Mouse (Mus musculus) ZHBTc4 (cell line): ENCODE measurements at regions not wholly inside any gene's neighbourhood (a gene's known extent, or its start where the extent isn't known, plus 50 kb on each side); places are given as distances from the start of the nearest gene placed in this dataset.

Source experiments
- DNase-seq: peaks from one replicate; pipeline ENCODE4 v3.0.0-alpha.2; 2011; ENCODE audit warnings: low read depth, low spot score

DNA sequence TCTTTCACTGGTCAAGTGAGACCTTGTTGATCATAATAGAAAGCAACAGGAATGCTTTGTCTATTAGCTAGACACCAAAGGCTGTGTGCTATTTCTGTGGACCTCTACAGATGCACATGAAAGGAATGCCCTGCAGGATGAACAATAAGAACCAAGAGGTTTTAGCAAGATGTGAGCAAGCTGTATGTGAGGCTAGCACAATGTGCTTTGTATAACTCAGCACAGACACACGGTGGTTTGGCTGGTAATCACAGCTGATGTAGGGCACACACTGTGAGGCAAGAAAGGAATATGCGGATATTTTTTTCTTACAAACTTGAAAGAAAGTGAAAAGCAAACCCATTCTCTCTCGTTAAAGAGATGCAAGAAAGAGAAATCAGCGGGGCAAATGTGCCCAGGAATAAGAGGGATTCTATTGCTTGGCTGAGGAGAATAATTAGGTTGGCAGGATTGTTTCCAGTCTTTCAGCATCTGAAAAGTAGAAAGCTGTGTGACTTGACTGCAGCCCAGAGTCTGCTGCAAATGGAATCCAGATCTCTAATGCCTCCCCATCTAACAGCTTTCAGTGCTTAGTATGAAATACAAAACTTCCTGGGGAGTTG, 2476.1 kb upstream of the Gm6569 start:
- no peak for DNase-seq

DNA sequence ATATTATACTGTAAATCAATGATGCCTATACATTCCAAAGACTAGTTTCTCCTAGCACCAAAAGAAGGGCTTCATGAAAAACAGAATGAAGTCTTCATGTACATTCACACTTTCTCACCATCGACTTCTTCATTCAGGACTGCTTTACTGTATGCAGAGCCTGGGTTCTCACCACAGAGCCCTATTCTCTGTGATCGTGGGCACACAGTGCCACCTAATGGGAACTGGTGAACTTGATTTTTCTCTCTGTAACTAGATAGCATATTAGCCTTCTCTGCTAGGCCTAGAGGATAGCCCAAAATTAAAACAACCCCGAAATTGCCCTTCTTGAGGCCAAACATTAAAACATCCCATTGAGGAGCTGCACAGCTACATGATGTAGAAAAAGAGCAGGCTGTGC, 2458.6 kb upstream of the Gm6569 start:
- peak; percentile 12 for DNase-seq
